Mouse (Mus musculus) ES-Bruce4 (cell line): Measurements from ENCODE around the gene Fnip1. TPM values are rescaled to one million over a fixed set of nuclear protein-coding genes. Genes with fewer than 3 reads are reported as not detected.

Experiments
- H3K27ac ChIP-seq: 2 replicates; pipeline ENCODE4 v1.5.1; 2012; ENCODE audit warnings: low read length, inconsistent platforms; ENCODE audit not compliant: insufficient read depth
- H3K27me3 ChIP-seq: 2 replicates; pipeline ENCODE4 v1.6.1; 2012; ENCODE audit warnings: mild to moderate bottlenecking, low read length, inconsistent platforms; ENCODE audit not compliant: control insufficient read depth, poor library complexity, insufficient read depth, severe bottlenecking
- H3K36me3 ChIP-seq: 2 replicates; pipeline ENCODE4 v1.6.1; 2012; ENCODE audit warnings: inconsistent platforms, mild to moderate bottlenecking, low read length, moderate library complexity; ENCODE audit not compliant: control insufficient read depth, poor library complexity, insufficient read depth, severe bottlenecking
- H3K4me1 ChIP-seq: one replicate; pipeline ENCODE4 v1.8.1; 2011; ENCODE audit warnings: low read length; ENCODE audit not compliant: control insufficient read depth, insufficient read depth
- H3K4me3 ChIP-seq: 2 replicates; pipeline ENCODE4 v1.5.1; 2011; ENCODE audit warnings: low read depth, mild to moderate bottlenecking, low read length
- H3K9ac ChIP-seq: 2 replicates; pipeline ENCODE4 v1.6.1; 2012; ENCODE audit warnings: low read depth, mild to moderate bottlenecking, inconsistent platforms; ENCODE audit not compliant: poor library complexity, severe bottlenecking
- H3K9me3 ChIP-seq: replicated peaks from 2 replicates; pipeline ENCODE4 v1.6.1; 2012; ENCODE audit warnings: mild to moderate bottlenecking, low read length, inconsistent platforms; ENCODE audit not compliant: control insufficient read depth, poor library complexity, insufficient read depth, severe bottlenecking
- CTCF ChIP-seq: IDR thresholded peaks from one replicate; pipeline ENCODE4 v1.8.1; 2011; ENCODE audit warnings: low read depth, low read length
- EP300 ChIP-seq: IDR thresholded peaks from 2 replicates; pipeline ENCODE4 v1.6.1; 2011; ENCODE audit warnings: low read depth, low read length; ENCODE audit not compliant: insufficient read depth
- POLR2A ChIP-seq: IDR thresholded peaks from one replicate; pipeline ENCODE4 v1.8.1; 2011; ENCODE audit warnings: low read length; ENCODE audit not compliant: insufficient read depth
- polyA plus RNA-seq: library from polyadenylated mRNA; stranded (reverse); fragments of >200 nt; gene quantifications from 2 replicates; pipeline ENCODE4 v1.2.4, GENCODE M21; 2011; ENCODE audit warnings: low read depth; ENCODE audit not compliant: missing spikeins, insufficient read depth, insufficient read length

Fnip1 gene
- polyA plus RNA-seq, 1 experiment = 33.2 TPM

DNA sequence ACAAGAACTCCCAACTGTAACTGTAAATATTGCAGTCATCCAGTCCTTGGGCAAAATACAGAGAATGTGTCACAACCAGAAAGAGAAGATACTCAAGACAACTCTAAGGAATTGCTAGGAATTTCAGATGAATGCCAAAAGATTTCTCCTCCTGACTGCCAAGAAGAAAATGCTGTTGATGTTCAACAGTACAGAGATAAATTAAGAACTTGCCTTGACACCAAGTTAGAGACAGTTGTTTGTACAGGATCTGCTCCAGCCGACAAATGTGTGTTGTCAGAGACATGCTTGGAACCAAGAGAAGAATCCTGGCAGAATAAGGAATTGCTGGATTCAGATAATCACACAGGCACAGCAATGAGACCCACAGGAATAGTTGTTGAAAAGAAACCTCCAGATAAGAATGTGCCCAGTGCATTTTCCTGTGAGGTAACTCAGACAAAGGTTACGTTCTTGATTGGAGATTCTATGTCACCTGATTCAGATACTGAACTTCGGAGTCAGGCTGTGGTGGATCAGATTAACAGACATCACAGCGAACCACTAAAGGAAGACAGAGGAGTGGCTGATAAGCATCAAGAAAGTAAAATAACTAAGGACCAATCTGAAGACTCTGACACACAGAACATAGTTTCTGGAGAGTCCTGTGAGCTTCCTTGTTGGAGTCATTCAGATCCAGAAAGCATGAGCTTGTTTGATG is 64.7 kb downstream of the Fnip1 start:
- Histone ChIP-seq H3K4me1 (no peaks in the 10 kb centered on the region), H3K4me3 (no peak overlapping the region), H3K9me3 (no peaks in the 10 kb centered on the region), H3K27me3 (no peaks in the 10 kb centered on the region), H3K36me3 (peaks cover 15% of the 10 kb centered on the region), H3K27ac (no peak overlapping the region), H3K9ac (no peak overlapping the region)
- TF ChIP-seq POLR2A = no peak
- TF ChIP-seq EP300 = no peak
- no peak for TF ChIP-seq CTCF

DNA sequence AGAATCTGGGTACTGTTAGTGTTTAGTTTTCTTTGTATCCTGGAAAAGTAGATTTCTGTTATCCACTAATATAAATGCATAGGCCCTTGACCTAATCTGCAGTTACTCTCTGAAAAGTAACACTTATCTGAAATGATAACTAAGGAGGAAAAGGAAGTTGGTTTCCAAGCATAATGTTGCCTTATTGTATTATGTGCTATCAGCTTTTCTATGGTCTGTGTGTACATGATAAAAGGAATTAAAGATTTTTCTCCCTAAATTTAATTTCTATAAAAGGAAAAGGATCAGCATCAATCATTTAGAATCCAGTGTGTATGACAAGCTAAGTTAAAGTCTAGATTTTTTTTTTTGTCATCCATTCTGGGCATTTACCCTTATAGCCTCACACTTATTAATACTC is 75.6 kb downstream of the Fnip1 start:
- Histone ChIP-seq H3K9ac (no peak overlapping the region), H3K4me1 (no peaks in the 10 kb centered on the region), H3K4me3 (no peak overlapping the region), H3K36me3 (peaks cover 2% of the 10 kb centered on the region; the same call in 1 of the 2 replicates), H3K9me3 (no peaks in the 10 kb centered on the region), H3K27ac (no peak overlapping the region), H3K27me3 (no peaks in the 10 kb centered on the region)
- no peak for TF ChIP-seq CTCF

DNA sequence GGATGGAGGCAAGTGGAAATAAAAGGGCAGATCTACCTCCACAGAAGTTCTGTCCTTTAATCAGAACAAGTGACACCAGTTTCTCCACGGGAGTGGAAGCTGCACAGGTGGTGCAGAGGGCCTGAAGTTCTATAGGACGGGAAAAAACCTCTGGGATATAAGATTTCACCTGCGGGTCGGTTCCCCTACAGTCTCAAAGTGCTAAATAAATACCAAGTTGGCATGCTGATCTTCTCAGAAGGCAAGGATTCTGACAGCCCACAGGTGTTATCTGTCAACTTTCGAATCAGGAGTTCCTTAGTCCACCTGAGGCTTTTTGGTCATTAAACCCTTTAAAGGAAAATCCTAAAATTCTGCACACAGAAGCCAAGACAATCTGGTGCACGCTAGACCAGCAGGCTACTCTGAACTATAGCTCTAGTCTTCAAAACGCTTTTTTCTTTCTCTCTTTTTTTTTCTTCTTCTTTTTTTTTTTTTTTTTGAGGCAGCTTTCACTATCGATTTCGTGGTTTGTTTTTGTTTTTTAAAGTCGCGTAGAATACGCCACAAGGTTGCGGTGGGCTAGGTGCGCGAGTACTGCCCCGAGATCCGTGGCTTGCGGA is 84.0 kb downstream of the Fnip1 start:
- Histone ChIP-seq H3K9me3 (no peaks in the 10 kb centered on the region), H3K4me3 (peak overlapping the region; percentile 88)
- TF ChIP-seq POLR2A (no peak), CTCF (no peak), EP300 (no peak)

DNA sequence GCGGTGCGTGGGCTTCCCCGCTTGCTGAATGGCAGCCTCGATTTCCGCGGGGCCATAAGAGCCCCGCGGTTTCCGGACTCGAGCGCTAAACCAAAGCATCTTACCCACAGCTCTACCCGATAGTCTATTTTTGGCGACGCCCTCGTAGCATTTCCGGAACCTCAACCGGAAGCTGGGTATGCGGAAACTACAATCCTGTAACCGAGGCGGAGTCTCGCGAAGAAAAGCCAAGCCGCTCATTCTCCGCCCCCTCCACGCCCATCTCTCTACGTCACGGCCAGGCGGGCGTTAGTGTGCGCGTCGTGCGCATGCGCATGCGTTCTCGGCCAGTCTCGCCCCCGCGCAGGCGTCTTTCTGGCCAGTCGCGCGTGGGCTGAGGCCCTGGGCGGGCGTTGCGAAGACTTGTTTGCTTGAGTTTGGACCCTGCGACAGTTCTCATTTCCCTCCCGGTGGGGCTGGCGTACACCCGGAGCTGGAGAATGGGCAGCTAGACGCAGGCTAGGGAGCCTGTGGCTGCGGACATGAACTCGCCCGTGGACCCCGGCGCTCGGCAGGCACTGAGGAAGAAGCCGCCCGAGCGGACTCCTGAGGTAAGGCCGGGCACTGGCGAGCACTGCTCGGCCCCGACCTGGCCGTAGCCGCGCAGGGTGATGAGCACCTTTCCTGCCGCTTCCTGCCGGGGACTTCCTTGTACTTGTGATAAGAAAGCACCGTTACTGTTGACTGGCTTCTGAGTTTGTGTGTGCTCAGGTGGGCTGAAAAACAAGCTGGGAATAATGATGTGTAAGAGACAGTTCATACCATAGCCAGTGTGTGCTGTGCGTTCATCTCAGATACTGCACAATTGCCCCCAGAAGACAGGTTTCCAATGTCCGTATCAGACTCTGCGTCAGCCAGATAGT is 84.8 kb downstream of the Fnip1 start, which contains the start of gene Rapgef6:
Gene Rapgef6, plus strand, starts transcription at position 319 of the 902 bp plus-strand sequence.
- Histone ChIP-seq H3K4me3 (peak within 1 kb of the TSS; percentile 88), H3K4me1 (no peaks in the 10 kb centered on the region), H3K36me3 (no peaks in the 10 kb centered on the region), H3K9ac (peak within 1 kb of the TSS; percentile 87), H3K27ac (peak within 1 kb of the TSS; percentile 28; the same call in 1 of the 2 replicates), H3K27me3 (no peaks in the 10 kb centered on the region), H3K9me3 (no peaks in the 10 kb centered on the region)
- peak; percentile 79 for TF ChIP-seq POLR2A
- TF ChIP-seq EP300 = peak; percentile 4; the same call in 1 of the 2 replicates
- TF ChIP-seq CTCF = no peak

More for the DNA sequence above, 84.0 kb downstream of the Fnip1 start:
- no peaks in the 10 kb centered on the region for H3K27me3 ChIP-seq
- peak overlapping the region; percentile 83 for H3K9ac ChIP-seq
- peak overlapping the region; percentile 28; the same call in 1 of the 2 replicates for H3K27ac ChIP-seq
- no peaks in the 10 kb centered on the region for H3K4me1 ChIP-seq
- no peaks in the 10 kb centered on the region for H3K36me3 ChIP-seq

DNA sequence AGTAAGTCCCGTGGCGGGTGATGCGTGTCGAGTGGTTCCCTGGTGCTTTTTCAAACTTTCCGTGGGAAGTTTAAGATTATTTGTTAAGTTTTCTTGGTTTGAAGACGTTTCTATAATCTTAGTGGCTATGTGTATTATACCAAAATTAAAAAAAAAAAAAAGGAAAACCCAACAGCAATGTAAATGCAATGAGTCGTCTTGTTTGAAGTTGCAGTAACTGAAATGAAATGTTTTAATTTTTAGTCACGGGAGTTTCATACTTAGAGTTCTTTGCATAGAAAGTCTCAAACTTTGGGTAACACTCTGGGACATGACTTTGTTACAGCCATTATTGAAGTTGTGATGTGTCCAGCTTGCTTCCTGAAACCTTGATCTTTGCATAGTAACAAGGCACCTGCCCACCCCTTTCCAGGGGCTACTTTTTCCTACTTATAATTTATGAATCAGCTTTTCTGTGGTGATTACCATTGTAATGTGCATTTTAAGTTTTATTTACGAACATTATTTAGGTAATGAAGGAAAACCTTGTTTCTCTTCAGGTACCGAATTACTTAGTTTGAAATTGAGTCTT is 85.5 kb downstream of the Fnip1 start:
- H3K4me3 ChIP-seq = peak overlapping the region; percentile 79
- no peaks in the 10 kb centered on the region for H3K27me3 ChIP-seq
- TF ChIP-seq CTCF (no peak), EP300 (no peak), POLR2A (no peak)
- H3K27ac ChIP-seq = no peak overlapping the region
- no peaks in the 10 kb centered on the region for H3K9me3 ChIP-seq
- no peaks in the 10 kb centered on the region for H3K4me1 ChIP-seq
- no peaks in the 10 kb centered on the region for H3K36me3 ChIP-seq
- peak overlapping the region; percentile 87 for H3K9ac ChIP-seq

DNA sequence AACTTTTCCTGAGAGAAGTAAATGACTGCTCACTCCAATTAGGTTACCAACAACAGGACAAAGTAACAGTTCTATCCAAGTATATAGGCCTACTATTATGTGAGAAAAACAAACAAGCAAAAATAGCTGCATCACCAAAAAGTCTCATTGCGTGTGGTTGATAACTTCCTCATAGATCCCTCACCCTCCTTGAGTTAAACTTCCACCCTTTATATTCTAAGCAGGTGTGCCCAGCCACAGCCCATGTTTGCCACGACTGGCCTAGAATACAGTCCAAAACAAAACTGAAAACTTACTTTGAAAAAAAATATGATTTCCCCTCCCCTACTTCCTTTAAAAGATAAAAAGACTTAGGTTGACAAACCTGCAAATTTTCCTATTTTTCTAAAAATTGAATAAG is 90.0 kb downstream of the Fnip1 start:
- TF ChIP-seq CTCF = no peak
- no peak for TF ChIP-seq EP300
- no peak for TF ChIP-seq POLR2A
- Histone ChIP-seq H3K27me3 (no peaks in the 10 kb centered on the region), H3K9ac (no peak overlapping the region), H3K9me3 (no peaks in the 10 kb centered on the region), H3K4me1 (no peaks in the 10 kb centered on the region), H3K4me3 (no peak overlapping the region), H3K36me3 (no peaks in the 10 kb centered on the region), H3K27ac (no peak overlapping the region)
